Mouse (Mus musculus) T-helper 1 cell (primary cell): ENCODE data around the gene Tgds.
"Not testable (repeated sequence)": the region's sequence is repeated elsewhere in the genome, so short reads cannot be mapped to it uniquely, and the experiment has no call there.

Experiments
- in situ Hi-C: fragments of 300-600 bp; cut with MboI, MseI; formaldehyde crosslinking; loops from one replicate; pipeline ENCODE4 v1.15.1; 2025; ENCODE audit warnings: high pct_unique_total_duplicates

The Tgds gene

GRCm38 (mm10) chr14:118136744-118137452 lies 4.3 kb upstream of the Tgds start, which contains the start of gene Gpr180:
Gene Gpr180 (plus strand): TSS chr14:118137158.
- in situ Hi-C loops = loop anchor here (10.0 kb wide), 1 partner anchor 848 kb away; no protein-coding TSS in a partner anchor

GRCm38 (mm10) chr14:118131931-118132641 lies 469 bp downstream of the Tgds start:
- in situ Hi-C loops = loop anchor here (10.0 kb wide), 1 partner anchor 853 kb away; no protein-coding TSS in a partner anchor

DNA sequence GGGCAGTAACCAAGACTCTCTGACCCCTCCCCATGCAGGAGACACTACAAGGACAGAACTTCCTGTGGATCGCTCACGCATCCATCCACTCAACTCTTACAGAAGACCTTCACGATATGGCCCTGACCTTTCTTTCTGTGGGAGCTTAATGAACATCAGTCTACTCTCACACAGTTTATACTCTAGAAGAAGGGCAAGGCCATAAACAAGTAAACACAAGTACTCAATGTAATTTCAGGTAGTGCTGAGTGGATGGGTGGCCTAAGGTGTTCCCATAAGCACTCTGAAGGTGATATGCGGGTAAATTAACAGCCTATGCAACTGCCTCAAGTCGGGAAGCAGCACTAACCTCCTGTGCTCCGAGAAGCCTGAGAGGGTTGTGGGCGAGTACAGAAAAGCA lies 1.1 kb downstream of the Tgds start:
- in situ Hi-C loops = loop anchor here (10.0 kb wide), 1 partner anchor 853 kb away; no protein-coding TSS in a partner anchor

- in situ Hi-C loops = no loop called here
Measured at GRCm38 (mm10) chr14:118126301-118126700, 6.3 kb downstream of the Tgds start.

DNA sequence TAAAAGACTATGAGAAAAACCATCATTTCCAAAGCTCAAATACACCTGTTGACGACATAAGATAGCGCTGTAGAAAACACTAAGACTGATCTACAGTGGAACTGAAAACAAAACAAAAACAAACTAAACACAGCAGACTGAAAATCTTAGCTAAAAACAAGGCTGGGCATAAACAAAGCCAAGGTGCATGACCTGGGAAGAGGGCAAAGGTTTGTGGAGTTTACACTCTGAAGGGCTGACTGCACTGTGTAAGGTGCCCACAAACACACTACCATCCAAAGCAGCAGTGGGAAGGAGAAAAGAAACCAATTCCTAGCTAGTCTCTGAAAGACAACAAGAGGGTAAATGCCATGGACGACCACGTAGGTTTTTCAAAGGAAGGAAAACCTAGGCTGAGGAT lies 7.8 kb downstream of the Tgds start:
- in situ Hi-C loops = no loop called here

- in situ Hi-C loops = no loop called here
Measured at GRCm38 (mm10) chr14:118124129-118124528, 8.4 kb downstream of the Tgds start.

- in situ Hi-C loops = no loop called here
Measured at GRCm38 (mm10) chr14:118113116-118113515, 19.4 kb downstream of the Tgds start.

- in situ Hi-C loops = not testable (repeated sequence)
Measured at GRCm38 (mm10) chr14:118107479-118107878, 25.1 kb downstream of the Tgds start.

- in situ Hi-C loops = no loop called here
Measured at GRCm38 (mm10) chr14:118101227-118101990, 31.1 kb downstream of the Tgds start.

DNA sequence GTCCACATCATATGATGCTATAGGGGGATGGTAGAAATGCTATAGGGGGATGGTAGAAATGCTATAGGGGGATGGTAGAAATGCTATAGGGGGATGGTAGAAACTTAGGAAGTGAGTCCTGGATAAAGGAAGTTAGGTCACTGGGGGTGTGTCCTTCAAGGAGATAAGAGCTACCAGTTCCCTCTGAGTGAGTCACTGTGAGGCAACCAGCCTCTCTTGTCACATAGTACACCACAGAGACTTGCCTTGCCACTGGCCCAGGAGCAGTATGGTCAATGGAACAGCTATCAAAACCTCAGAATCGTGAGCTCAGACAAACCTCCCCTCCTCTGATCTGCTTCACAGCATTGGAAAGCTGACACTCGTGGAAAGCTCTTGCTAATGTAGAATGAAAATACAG lies 34.3 kb downstream of the Tgds start:
- in situ Hi-C loops = no loop called here

- in situ Hi-C loops = no loop called here
Measured at GRCm38 (mm10) chr14:118089806-118090392, 42.7 kb downstream of the Tgds start.

GRCm38 (mm10) chr14:118089215-118089805 lies 43.2 kb downstream of the Tgds start:
- in situ Hi-C loops = no loop called here

GRCm38 (mm10) chr14:118088437-118089207 lies 43.9 kb downstream of the Tgds start:
- in situ Hi-C loops = no loop called here

GRCm38 (mm10) chr14:118086271-118087035 lies 46.1 kb downstream of the Tgds start:
- in situ Hi-C loops = no loop called here

DNA sequence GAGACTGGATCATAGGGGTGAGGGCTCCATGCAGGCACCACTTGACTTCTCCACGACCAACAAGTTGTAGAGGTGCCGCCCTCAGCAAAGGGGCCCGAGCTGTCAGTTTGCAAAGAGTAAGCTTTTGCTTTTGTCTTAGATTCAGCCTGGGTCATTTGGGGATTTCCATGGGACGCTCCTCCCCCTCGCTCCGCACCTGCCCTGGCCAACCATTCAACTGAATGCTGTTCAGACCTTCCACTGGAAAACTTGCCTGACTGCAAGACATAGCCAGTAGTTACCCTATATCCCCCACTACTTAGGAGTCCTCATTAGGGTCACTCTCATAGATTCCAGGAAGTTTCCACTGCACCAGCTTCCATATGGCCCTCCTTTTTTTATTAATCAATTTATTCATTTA lies 48.7 kb downstream of the Tgds start:
- in situ Hi-C loops = no loop called here

GRCm38 (mm10) chr14:118080606-118081005 lies 51.9 kb downstream of the Tgds start:
- in situ Hi-C loops = no loop called here

- in situ Hi-C loops = no loop called here
Measured at GRCm38 (mm10) chr14:118070100-118070499, 62.5 kb downstream of the Tgds start.

DNA sequence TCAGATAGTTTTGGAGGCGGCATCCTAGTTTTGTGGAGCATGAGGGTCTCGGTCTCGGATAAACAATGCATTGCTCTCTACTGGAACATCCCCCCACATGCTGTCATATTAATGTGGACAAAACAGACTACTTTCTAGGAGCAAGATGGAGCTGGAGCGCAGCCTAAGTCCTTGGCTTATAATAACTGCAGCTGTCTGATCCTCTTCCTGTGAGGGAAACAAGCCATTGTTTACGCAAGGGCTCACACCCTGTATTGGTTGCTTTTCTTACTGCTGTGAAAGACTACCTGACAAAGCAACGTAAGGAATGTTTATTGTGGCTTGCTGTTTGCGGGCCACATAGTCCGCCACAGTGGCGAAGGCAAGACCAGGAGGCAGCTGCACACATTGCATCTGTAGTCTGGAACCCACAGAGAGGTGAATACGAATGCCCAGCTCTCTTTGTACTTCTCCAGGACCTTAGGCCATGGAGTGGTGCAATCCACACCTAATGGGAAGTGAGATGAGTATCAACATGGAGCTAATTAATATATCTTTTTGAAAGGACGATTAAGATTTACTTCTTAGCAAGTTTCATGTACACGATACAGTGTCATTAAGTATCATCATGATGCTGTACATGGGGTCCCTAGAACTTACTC lies 63.0 kb downstream of the Tgds start:
- in situ Hi-C loops = no loop called here
